Mouse (Mus musculus) kidney, postnatal 0 days (tissue): ENCODE data around the gene Padi4. TPM values are rescaled to one million over a fixed set of nuclear protein-coding genes. Genes with fewer than 3 reads are reported as not detected.
A peak's percentile ranks its signal among the peaks of the same experiment; 100 is the strongest.

Experiments used
- ATAC-seq: fragments of 200-750 bp; cut with Nextera tagmentation; replicated peaks from 2 replicates; pipeline ENCODE4 v1.8.0; 2017; ENCODE audit warnings: low read depth, moderate number of reproducible peaks, moderate TSS enrichment, moderate library complexity; ENCODE audit not compliant: low FRiP score
- DNase-seq: peaks from one replicate; pipeline ENCODE4 v3.0.0-alpha.2; 2016; ENCODE audit warnings: low spot score
- H3K27ac ChIP-seq: fragments of 300-500 bp; sonication (generic); 2 replicates; pipeline ENCODE4 v1.5.1; 2014; ENCODE audit warnings: mild to moderate bottlenecking
- H3K27me3 ChIP-seq: fragments of 300-500 bp; sonication (generic); 2 replicates; pipeline ENCODE4 v1.6.1; 2014; ENCODE audit warnings: low read length, mixed read lengths; ENCODE audit not compliant: insufficient read depth
- H3K36me3 ChIP-seq: fragments of 300-500 bp; sonication (generic); 2 replicates; pipeline ENCODE4 v1.6.1; 2014; ENCODE audit warnings: low read length, mixed read lengths; ENCODE audit not compliant: insufficient read depth
- H3K4me1 ChIP-seq: fragments of 300-500 bp; sonication (generic); replicated peaks from 2 replicates; pipeline ENCODE4 v1.6.1; 2014; ENCODE audit warnings: antibody characterized with exemption, low read length, mixed read lengths; ENCODE audit not compliant: insufficient read depth
- H3K4me2 ChIP-seq: fragments of 300-500 bp; sonication (generic); 2 replicates; pipeline ENCODE4 v1.6.1; 2014; ENCODE audit warnings: mild to moderate bottlenecking, low read length, moderate library complexity, mixed read lengths
- H3K4me3 ChIP-seq: fragments of 300-500 bp; sonication (generic); replicated peaks from 2 replicates; pipeline ENCODE4 v1.5.1; 2014; ENCODE audit warnings: low read depth, low read length
- H3K9ac ChIP-seq: fragments of 300-500 bp; sonication (generic); 2 replicates; pipeline ENCODE4 v1.6.1; 2014; ENCODE audit warnings: low read depth, low read length
- H3K9me3 ChIP-seq: fragments of 300-500 bp; sonication (generic); replicated peaks from 2 replicates; pipeline ENCODE4 v1.6.1; 2016; ENCODE audit warnings: low read length, inconsistent platforms, mixed read lengths
- CTCF ChIP-seq: IDR thresholded peaks from 2 replicates; pipeline ENCODE4 v1.5.1; 2016; ENCODE audit warnings: antibody characterized with exemption, low read depth, mild to moderate bottlenecking, moderate library complexity
- WGBS: fragments of 180-500 bp; shearing (Covaris S2); extraction: QIAGEN DNeasy Blood & Tissue Kit; methylation state at CpG from one replicate; pipeline ENCODE4 v1.1.7; 2014; 5-methylcytosine and 5-hydroxymethylcytosine counted together
- polyA plus RNA-seq: library from polyadenylated mRNA; unstranded; fragments of >200 nt; fragmentation: Nextera tagmentation; extraction: Ambion mirVana; gene quantifications from 2 replicates; pipeline ENCODE4 v1.2.1, GENCODE M21; 2015

Padi4 gene
- polyA plus RNA-seq, 1 experiment from 2014 or later, result 0.74 TPM

DNA sequence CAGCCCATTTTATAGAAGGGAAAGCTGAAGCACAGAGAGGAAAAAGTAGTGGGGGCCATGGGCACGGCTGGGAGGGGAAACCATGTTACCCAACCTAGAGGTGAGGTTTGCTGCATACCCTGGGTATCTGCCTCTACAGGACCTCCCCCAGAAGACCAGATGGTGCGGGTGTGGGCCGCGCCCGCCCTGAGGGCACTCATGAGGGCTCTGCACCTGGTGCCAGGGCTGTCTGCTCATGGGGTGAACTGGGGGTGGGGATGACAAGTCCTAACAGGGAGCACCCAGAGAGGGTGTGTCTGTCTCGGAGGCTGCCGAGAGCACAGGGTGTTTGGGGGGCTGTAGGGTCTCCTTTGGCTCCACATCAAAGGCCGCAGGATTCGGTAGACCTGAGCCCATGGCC, 857 bp upstream of the Padi4 start:
- ATAC-seq (no peak), DNase-seq (no peak)

DNA sequence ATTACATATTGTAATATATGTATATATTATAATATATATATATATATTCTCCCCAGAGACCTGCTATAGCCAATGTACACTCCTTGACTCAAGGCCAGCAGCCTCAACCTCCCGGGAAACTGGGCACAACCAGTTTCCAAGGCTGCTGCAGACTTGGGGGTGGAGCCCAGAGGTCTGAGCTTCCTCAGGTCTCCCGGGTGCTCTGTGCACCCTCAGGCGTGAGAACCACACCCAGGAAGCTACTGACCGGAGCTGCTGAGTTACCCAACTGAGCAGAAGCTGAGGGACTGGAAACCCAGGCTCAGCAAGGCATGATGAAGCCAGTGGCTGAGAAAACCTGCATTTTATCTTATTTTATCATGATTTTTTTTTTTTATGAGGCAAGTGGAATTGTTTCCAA, 2.9 kb downstream of the Padi4 start:
- H3K27ac ChIP-seq, result no peak overlapping the region
- no peaks in the 10 kb centered on the region for H3K27me3 ChIP-seq
- H3K4me1 ChIP-seq, result no peaks in the 10 kb centered on the region
- H3K36me3 ChIP-seq, result no peaks in the 10 kb centered on the region
- no peak for DNase-seq
- no peaks in the 10 kb centered on the region for H3K9me3 ChIP-seq
- TF ChIP-seq CTCF, result no peak
- 25% methylated on average over 4 of the region's 4 CpGs for WGBS
- no peak overlapping the region for H3K4me2 ChIP-seq
- no peak; the same call in 1 of the 2 replicates for ATAC-seq
- no peak overlapping the region for H3K4me3 ChIP-seq
- no peak overlapping the region for H3K9ac ChIP-seq

More for the DNA sequence above, 857 bp upstream of the Padi4 start:
- no peak overlapping the region for H3K27ac ChIP-seq
- TF ChIP-seq CTCF, result no peak
- no peak overlapping the region for H3K4me2 ChIP-seq
- H3K4me3 ChIP-seq, result no peak overlapping the region
- H3K36me3 ChIP-seq, result no peaks in the 10 kb centered on the region
- H3K9me3 ChIP-seq, result no peaks in the 10 kb centered on the region
- H3K27me3 ChIP-seq, result no peaks in the 10 kb centered on the region
- 84% methylated on average over 9 of the region's 9 CpGs for WGBS
- H3K9ac ChIP-seq, result no peak overlapping the region
- no peaks in the 10 kb centered on the region for H3K4me1 ChIP-seq

DNA sequence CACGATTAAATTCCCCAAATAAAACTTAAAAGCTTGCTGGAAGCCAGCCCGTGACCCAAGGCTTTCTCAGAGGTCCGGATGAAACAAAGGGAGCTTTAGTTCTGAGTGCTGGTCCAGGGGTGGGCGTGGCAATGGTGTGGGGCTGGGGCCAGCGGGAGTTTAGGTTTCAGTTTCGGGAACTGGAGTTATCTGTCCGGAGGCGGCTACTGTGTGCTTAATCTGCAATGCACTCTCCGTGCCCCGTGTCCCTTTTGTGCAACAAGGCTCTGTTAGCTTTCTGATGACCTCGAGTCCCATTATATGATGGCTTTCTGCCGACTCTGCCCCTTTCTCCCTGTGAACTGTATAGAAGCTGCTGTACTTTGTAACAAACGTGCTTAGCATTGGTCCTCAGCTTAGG, 3.6 kb downstream of the Padi4 start:
- ATAC-seq, result no peak

GRCm38 (mm10) chr4:140768973-140769372, 5.1 kb downstream of the Padi4 start:
- no peaks in the 10 kb centered on the region for H3K9me3 ChIP-seq
- ATAC-seq, result no peak
- no peaks in the 10 kb centered on the region for H3K36me3 ChIP-seq
- TF ChIP-seq CTCF, result no peak
- no peak overlapping the region for H3K9ac ChIP-seq
- no peaks in the 10 kb centered on the region for H3K27me3 ChIP-seq
- no peak overlapping the region for H3K27ac ChIP-seq
- no peaks in the 10 kb centered on the region for H3K4me1 ChIP-seq
- no peak for DNase-seq
- H3K4me3 ChIP-seq, result no peak overlapping the region
- 90% methylated on average over 5 of the region's 5 CpGs for WGBS
- H3K4me2 ChIP-seq, result no peak overlapping the region

More for the DNA sequence above, 3.6 kb downstream of the Padi4 start:
- H3K4me1 ChIP-seq, result no peaks in the 10 kb centered on the region
- peak overlapping the region; percentile 57 for H3K4me2 ChIP-seq
- H3K4me3 ChIP-seq, result peak overlapping the region; percentile 28
- no peaks in the 10 kb centered on the region for H3K36me3 ChIP-seq
- TF ChIP-seq CTCF, result no peak
- H3K27me3 ChIP-seq, result no peaks in the 10 kb centered on the region
- DNase-seq, result peak; percentile 72
- 0 out of 2 replicates have a peak overlapping the region, but pooled peaks have one; percentile 40 for H3K27ac ChIP-seq
- 3% methylated on average over 13 of the region's 13 CpGs for WGBS
- 0 out of 2 replicates have a peak overlapping the region, but pooled peaks have one; percentile 18 for H3K9ac ChIP-seq
- no peaks in the 10 kb centered on the region for H3K9me3 ChIP-seq

- H3K4me1 ChIP-seq, result no peaks in the 10 kb centered on the region
- H3K4me3 ChIP-seq, result no peak overlapping the region
- no peaks in the 10 kb centered on the region for H3K36me3 ChIP-seq
- no peaks in the 10 kb centered on the region for H3K27me3 ChIP-seq
- DNase-seq, result no peak
- H3K9ac ChIP-seq, result no peak overlapping the region
- H3K27ac ChIP-seq, result no peak overlapping the region
- 82% methylated on average over 3 of the region's 3 CpGs for WGBS
- no peak overlapping the region for H3K4me2 ChIP-seq
- H3K9me3 ChIP-seq, result no peaks in the 10 kb centered on the region
- TF ChIP-seq CTCF, result no peak
- no peak for ATAC-seq
Measured at GRCm38 (mm10) chr4:140765936-140766335, 8.1 kb downstream of the Padi4 start.

DNA sequence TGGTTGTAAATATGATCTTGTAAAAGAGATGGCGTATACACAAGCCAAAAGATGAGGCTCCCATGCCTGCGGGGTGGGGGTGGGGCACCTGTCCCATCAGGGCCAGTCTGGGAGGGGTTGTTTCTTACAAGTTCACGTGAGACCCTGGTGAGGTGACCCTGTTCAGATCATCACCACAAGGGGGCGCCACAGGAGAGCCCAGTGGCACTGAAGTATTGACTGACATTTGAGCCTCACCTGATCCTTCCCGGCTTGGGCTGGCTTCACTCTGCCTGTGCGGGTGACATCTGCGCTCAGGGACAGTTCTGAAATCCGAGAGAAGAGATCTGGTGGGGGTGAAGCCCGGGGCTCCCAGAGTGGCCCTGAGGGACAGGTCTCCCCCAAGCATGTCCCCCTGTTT, 10.9 kb downstream of the Padi4 start:
- H3K9me3 ChIP-seq, result no peaks in the 10 kb centered on the region
- ATAC-seq (no peak), DNase-seq (peak; percentile 44)
- H3K27me3 ChIP-seq, result no peaks in the 10 kb centered on the region
- no peak overlapping the region for H3K9ac ChIP-seq
- TF ChIP-seq CTCF, result peak; percentile 72
- no peak overlapping the region for H3K4me2 ChIP-seq
- no peak overlapping the region for H3K27ac ChIP-seq
- H3K36me3 ChIP-seq, result no peaks in the 10 kb centered on the region
- no peak overlapping the region for H3K4me3 ChIP-seq
- H3K4me1 ChIP-seq, result no peaks in the 10 kb centered on the region
- WGBS, result 17% methylated on average over 9 of the region's 9 CpGs

GRCm38 (mm10) chr4:140761601-140762000, 12.4 kb downstream of the Padi4 start:
- no peak for TF ChIP-seq CTCF
- Histone ChIP-seq H3K9ac (no peak overlapping the region), H3K4me2 (no peak overlapping the region), H3K4me1 (no peaks in the 10 kb centered on the region), H3K9me3 (no peaks in the 10 kb centered on the region), H3K36me3 (no peaks in the 10 kb centered on the region), H3K4me3 (no peak overlapping the region), H3K27me3 (no peaks in the 10 kb centered on the region), H3K27ac (no peak overlapping the region)
- DNase-seq (no peak), ATAC-seq (no peak)
- WGBS, result 65% methylated on average over 7 of the region's 7 CpGs
